Mouse (Mus musculus) limb, embryonic 15.5 days (tissue): ENCODE measurements at regions not wholly inside any gene's neighbourhood (a gene's known extent, or its start where the extent isn't known, plus 50 kb on each side); places are given as distances from the start of the nearest gene placed in this dataset.

Experiments used
- ATAC-seq: fragments of 200-750 bp; cut with Nextera tagmentation; 2 replicates; pipeline ENCODE4 v1.8.0; 2017; ENCODE audit warnings: low read depth, moderate TSS enrichment; ENCODE audit not compliant: insufficient number of reproducible peaks, low FRiP score, low TSS enrichment
- H3K27ac ChIP-seq: fragments of 300-500 bp; sonication (generic); 2 replicates; pipeline ENCODE4 v1.5.1; 2015; ENCODE audit warnings: moderate library complexity, mild to moderate bottlenecking, inconsistent platforms
- H3K27me3 ChIP-seq: fragments of 300-500 bp; sonication (generic); 2 replicates; pipeline ENCODE4 v1.6.1; 2015; ENCODE audit warnings: inconsistent platforms
- H3K36me3 ChIP-seq: fragments of 300-500 bp; sonication (generic); 2 replicates; pipeline ENCODE4 v1.6.1; 2015; ENCODE audit warnings: inconsistent platforms
- H3K4me1 ChIP-seq: fragments of 300-500 bp; sonication (generic); 2 replicates; pipeline ENCODE4 v1.6.1; 2015; ENCODE audit warnings: inconsistent platforms
- H3K4me2 ChIP-seq: fragments of 300-500 bp; sonication (generic); 2 replicates; pipeline ENCODE4 v1.6.1; 2015; ENCODE audit warnings: mild to moderate bottlenecking, inconsistent platforms
- H3K4me3 ChIP-seq: fragments of 300-500 bp; sonication (generic); 2 replicates; pipeline ENCODE4 v1.5.1; 2015; ENCODE audit warnings: mild to moderate bottlenecking, inconsistent platforms
- H3K9ac ChIP-seq: fragments of 300-500 bp; sonication (generic); 2 replicates; pipeline ENCODE4 v1.6.1; 2015; ENCODE audit warnings: inconsistent platforms
- H3K9me3 ChIP-seq: fragments of 300-500 bp; sonication (generic); 2 replicates; pipeline ENCODE4 v1.6.1; 2016; ENCODE audit warnings: inconsistent platforms
- WGBS: fragments of 180-500 bp; shearing (Covaris S2); methylation state at CpG from one replicate; pipeline ENCODE4 v1.1.7; 2015; 5-methylcytosine and 5-hydroxymethylcytosine counted together

GRCm38 (mm10) chr6:148564146-148564545 lies 120.0 kb upstream of the Tmtc1 start:
- H3K9me3 ChIP-seq = no peaks in the 10 kb centered on the region
- no peak overlapping the region for H3K27ac ChIP-seq
- no peaks in the 10 kb centered on the region for H3K36me3 ChIP-seq
- H3K4me3 ChIP-seq = no peak overlapping the region
- no peak for ATAC-seq
- no peaks in the 10 kb centered on the region for H3K27me3 ChIP-seq
- 85% methylated on average over 2 of the region's 2 CpGs for WGBS
- no peaks in the 10 kb centered on the region for H3K4me1 ChIP-seq
- H3K4me2 ChIP-seq = no peak overlapping the region
- H3K9ac ChIP-seq = no peak overlapping the region

DNA sequence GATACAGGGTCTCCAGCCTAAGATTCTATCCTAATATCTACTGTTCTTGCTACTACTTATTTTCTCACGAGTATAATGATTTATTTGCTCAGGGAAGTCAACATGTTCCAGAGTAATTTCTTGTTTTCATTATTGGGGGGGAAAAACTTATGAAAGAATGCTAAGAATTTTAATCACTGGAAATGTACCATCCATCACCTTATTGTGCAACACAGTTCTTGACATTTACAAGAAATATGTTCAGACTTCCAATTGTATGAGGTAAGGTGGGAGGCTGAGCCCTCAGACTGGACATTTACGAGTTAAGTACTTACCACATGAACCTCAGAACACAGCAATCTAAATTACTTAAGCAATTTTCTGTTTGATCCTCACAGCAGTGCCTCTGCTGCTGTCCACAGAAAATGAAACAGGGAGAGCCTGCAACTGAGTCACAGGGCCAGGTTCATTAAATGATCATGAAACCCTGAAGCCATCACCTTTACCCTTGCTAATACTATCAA lies 118.1 kb upstream of the Tmtc1 start:
- Histone ChIP-seq H3K27me3 (no peaks in the 10 kb centered on the region), H3K27ac (no peak overlapping the region), H3K36me3 (no peaks in the 10 kb centered on the region), H3K9ac (no peak overlapping the region), H3K4me1 (no peaks in the 10 kb centered on the region), H3K4me2 (no peak overlapping the region), H3K9me3 (no peaks in the 10 kb centered on the region), H3K4me3 (no peak overlapping the region)
- no peak for ATAC-seq
- 25% methylated on average over 2 of the region's 2 CpGs for WGBS

- H3K4me3 ChIP-seq = no peak overlapping the region
- H3K27me3 ChIP-seq = no peaks in the 10 kb centered on the region
- no peak for ATAC-seq
- peak overlapping the region; percentile 73 for H3K27ac ChIP-seq
- no peaks in the 10 kb centered on the region for H3K9me3 ChIP-seq
- peaks cover 5% of the 10 kb centered on the region; the same call in 1 of the 2 replicates for H3K4me1 ChIP-seq
- no peaks in the 10 kb centered on the region for H3K36me3 ChIP-seq
- 52% methylated on average over 2 of the region's 2 CpGs for WGBS
- no peak overlapping the region for H3K4me2 ChIP-seq
- no peak overlapping the region for H3K9ac ChIP-seq
Measured at GRCm38 (mm10) chr6:148556484-148556871, 112.3 kb upstream of the Tmtc1 start.

- H3K9ac ChIP-seq = no peak overlapping the region
- 55% methylated on average over 5 of the region's 5 CpGs for WGBS
- H3K4me1 ChIP-seq = peaks cover 5% of the 10 kb centered on the region; the same call in 1 of the 2 replicates
- no peak overlapping the region for H3K4me3 ChIP-seq
- H3K9me3 ChIP-seq = no peaks in the 10 kb centered on the region
- peak; percentile 55; the same call in 1 of the 2 replicates for ATAC-seq
- H3K27ac ChIP-seq = peak overlapping the region; percentile 73
- H3K36me3 ChIP-seq = no peaks in the 10 kb centered on the region
- H3K4me2 ChIP-seq = no peak overlapping the region
- no peaks in the 10 kb centered on the region for H3K27me3 ChIP-seq
Measured at GRCm38 (mm10) chr6:148555651-148556483, 111.7 kb upstream of the Tmtc1 start.

GRCm38 (mm10) chr6:148554463-148554862 lies 110.3 kb upstream of the Tmtc1 start:
- Histone ChIP-seq H3K9ac (no peak overlapping the region), H3K27me3 (no peaks in the 10 kb centered on the region), H3K36me3 (no peaks in the 10 kb centered on the region), H3K9me3 (no peaks in the 10 kb centered on the region), H3K27ac (no peak overlapping the region), H3K4me3 (no peak overlapping the region), H3K4me2 (no peak overlapping the region), H3K4me1 (peaks cover 5% of the 10 kb centered on the region; the same call in 1 of the 2 replicates)
- WGBS = 90% methylated on average over 3 of the region's 3 CpGs
- ATAC-seq = no peak

- no peak overlapping the region for H3K4me2 ChIP-seq
- H3K9me3 ChIP-seq = no peaks in the 10 kb centered on the region
- no peak overlapping the region for H3K4me3 ChIP-seq
- peaks cover 5% of the 10 kb centered on the region; the same call in 1 of the 2 replicates for H3K4me1 ChIP-seq
- no peaks in the 10 kb centered on the region for H3K36me3 ChIP-seq
- H3K27ac ChIP-seq = no peak overlapping the region
- ATAC-seq = no peak
- H3K9ac ChIP-seq = no peak overlapping the region
- WGBS = 62% methylated on average over 5 of the region's 5 CpGs
- H3K27me3 ChIP-seq = no peaks in the 10 kb centered on the region
Measured at GRCm38 (mm10) chr6:148553616-148554015, 109.4 kb upstream of the Tmtc1 start.

- WGBS = 62% methylated on average over 3 of the region's 3 CpGs
- H3K9ac ChIP-seq = no peak overlapping the region
- H3K27me3 ChIP-seq = no peaks in the 10 kb centered on the region
- H3K4me3 ChIP-seq = no peak overlapping the region
- peaks cover 5% of the 10 kb centered on the region; the same call in 1 of the 2 replicates for H3K4me1 ChIP-seq
- no peak overlapping the region for H3K4me2 ChIP-seq
- H3K36me3 ChIP-seq = no peaks in the 10 kb centered on the region
- no peak overlapping the region for H3K27ac ChIP-seq
- no peaks in the 10 kb centered on the region for H3K9me3 ChIP-seq
- ATAC-seq = no peak
Measured at GRCm38 (mm10) chr6:148551097-148551496, 106.9 kb upstream of the Tmtc1 start.

GRCm38 (mm10) chr6:148548138-148548778 lies 104.1 kb upstream of the Tmtc1 start:
- H3K27ac ChIP-seq = no peak overlapping the region
- H3K4me3 ChIP-seq = no peak overlapping the region
- ATAC-seq = no peak
- H3K27me3 ChIP-seq = no peaks in the 10 kb centered on the region
- WGBS = 42% methylated on average over 2 of the region's 2 CpGs
- no peaks in the 10 kb centered on the region for H3K9me3 ChIP-seq
- no peak overlapping the region for H3K4me2 ChIP-seq
- no peaks in the 10 kb centered on the region for H3K36me3 ChIP-seq
- no peaks in the 10 kb centered on the region for H3K4me1 ChIP-seq
- H3K9ac ChIP-seq = no peak overlapping the region

- no peak for ATAC-seq
- Histone ChIP-seq H3K4me1 (no peaks in the 10 kb centered on the region), H3K9me3 (no peaks in the 10 kb centered on the region), H3K27me3 (no peaks in the 10 kb centered on the region), H3K9ac (no peak overlapping the region), H3K36me3 (no peaks in the 10 kb centered on the region), H3K4me3 (no peak overlapping the region), H3K4me2 (no peak overlapping the region), H3K27ac (no peak overlapping the region)
- 71% methylated on average over 3 of the region's 3 CpGs for WGBS
Measured at GRCm38 (mm10) chr6:148543047-148543446, 98.9 kb upstream of the Tmtc1 start.

DNA sequence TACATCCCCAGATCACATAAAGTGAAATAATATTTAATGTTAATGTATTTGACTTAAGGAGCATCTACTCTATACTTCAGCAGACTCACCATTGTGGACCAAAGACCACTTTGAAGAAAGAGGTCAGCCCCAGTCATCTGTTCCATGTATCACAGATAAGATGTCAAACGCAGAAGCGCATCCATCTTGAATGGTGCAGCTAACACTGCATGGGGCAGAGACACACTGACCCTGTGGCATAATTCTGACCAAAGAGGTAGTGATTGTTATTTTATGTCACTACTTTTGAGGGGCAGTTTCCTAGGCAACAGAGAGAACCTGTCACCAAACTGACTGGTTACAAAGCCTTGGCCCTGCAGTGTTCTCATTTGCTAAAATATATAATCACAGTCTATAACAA lies 97.8 kb upstream of the Tmtc1 start:
- H3K4me2 ChIP-seq = no peak overlapping the region
- H3K4me1 ChIP-seq = no peaks in the 10 kb centered on the region
- no peak overlapping the region for H3K27ac ChIP-seq
- H3K36me3 ChIP-seq = no peaks in the 10 kb centered on the region
- no peak for ATAC-seq
- H3K4me3 ChIP-seq = no peak overlapping the region
- no peaks in the 10 kb centered on the region for H3K9me3 ChIP-seq
- 96% methylated on average over 2 of the region's 2 CpGs for WGBS
- H3K27me3 ChIP-seq = no peaks in the 10 kb centered on the region
- no peak overlapping the region for H3K9ac ChIP-seq

DNA sequence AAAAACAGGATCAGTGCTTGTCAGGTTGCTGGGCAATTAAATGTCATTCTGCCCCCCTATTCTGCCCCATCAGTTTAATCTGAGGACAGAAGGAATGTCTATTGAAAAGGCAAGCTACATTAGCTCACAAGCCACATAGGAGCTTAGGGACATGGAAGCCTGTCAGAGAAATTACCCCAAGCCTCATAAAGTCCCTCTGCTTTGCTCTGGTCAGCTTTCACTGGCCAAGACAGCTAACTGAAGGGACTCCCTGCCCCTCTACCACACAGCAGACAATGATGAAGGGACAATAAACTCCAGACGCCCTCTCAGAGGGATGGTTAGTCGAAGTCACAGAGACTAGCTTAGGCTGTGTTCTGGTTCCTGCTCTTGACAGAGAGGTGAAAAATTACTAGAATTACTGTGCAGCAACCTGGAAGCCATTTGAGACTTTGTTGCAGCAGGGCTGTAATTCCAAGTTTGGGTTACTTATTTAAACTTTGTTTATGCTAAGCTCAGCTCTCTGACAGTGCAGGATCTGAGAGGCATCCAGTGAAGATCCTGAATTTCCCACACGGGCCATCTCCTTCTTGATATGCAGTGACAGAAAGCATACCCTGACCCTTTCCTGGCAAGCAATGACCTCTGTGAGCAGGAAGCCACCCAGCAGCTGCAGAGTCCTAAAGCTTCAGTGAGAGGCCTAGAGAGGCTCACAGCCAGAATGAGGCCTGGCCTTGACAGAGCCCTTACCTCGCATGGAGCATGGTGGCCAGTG lies 95.2 kb upstream of the Tmtc1 start:
- no peak overlapping the region for H3K9ac ChIP-seq
- no peak overlapping the region for H3K27ac ChIP-seq
- no peak overlapping the region for H3K4me3 ChIP-seq
- H3K4me1 ChIP-seq = no peaks in the 10 kb centered on the region
- WGBS = 33% methylated on average over 4 of the region's 4 CpGs
- no peak for ATAC-seq
- H3K36me3 ChIP-seq = no peaks in the 10 kb centered on the region
- H3K27me3 ChIP-seq = no peaks in the 10 kb centered on the region
- no peak overlapping the region for H3K4me2 ChIP-seq
- H3K9me3 ChIP-seq = no peaks in the 10 kb centered on the region

GRCm38 (mm10) chr6:148534364-148534763 lies 90.2 kb upstream of the Tmtc1 start:
- no peaks in the 10 kb centered on the region for H3K4me1 ChIP-seq
- H3K27ac ChIP-seq = no peak overlapping the region
- no peak overlapping the region for H3K4me3 ChIP-seq
- no peaks in the 10 kb centered on the region for H3K36me3 ChIP-seq
- H3K27me3 ChIP-seq = no peaks in the 10 kb centered on the region
- ATAC-seq = no peak
- H3K9ac ChIP-seq = no peak overlapping the region
- WGBS = 68% methylated on average over 4 of the region's 4 CpGs
- H3K4me2 ChIP-seq = no peak overlapping the region
- H3K9me3 ChIP-seq = no peaks in the 10 kb centered on the region
